Mouse (Mus musculus) heart, postnatal 0 days (tissue): ENCODE results near the gene Snph.

Source experiments
- CTCF ChIP-seq: IDR thresholded peaks from 2 replicates; pipeline ENCODE4 v1.5.1; 2016; ENCODE audit warnings: antibody characterized with exemption, control low read depth, low read depth
- EP300 ChIP-seq: IDR thresholded peaks from 2 replicates; pipeline ENCODE4 v1.6.1; 2016; ENCODE audit warnings: antibody characterized with exemption, low read depth

DNA sequence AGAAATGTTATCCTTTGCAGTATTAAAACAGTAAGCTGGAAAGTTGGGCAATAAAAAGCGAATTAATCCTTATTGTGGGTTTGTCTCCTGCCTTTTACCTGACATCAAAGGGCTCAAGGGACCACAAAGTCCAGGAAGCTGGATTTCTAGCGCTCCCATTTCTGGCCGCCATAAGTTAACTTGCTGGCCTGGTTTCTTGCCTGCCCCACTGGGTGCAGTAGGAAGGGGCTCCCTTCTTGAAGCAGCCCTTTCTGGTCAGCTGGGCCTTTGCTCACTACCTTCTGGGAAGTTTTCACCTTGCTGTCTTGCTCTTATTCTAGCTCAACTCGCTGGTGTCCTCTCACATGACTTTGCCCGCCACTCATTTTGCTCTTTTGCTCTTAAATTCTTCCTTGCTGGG is 589 bp upstream of the Snph start:
- TF ChIP-seq CTCF (no peak), EP300 (no peak)
